Mouse (Mus musculus) midbrain, embryonic 16.5 days (tissue): Measurements from ENCODE around the gene Gcc2. TPM values are rescaled to one million over a fixed set of nuclear protein-coding genes. Genes with fewer than 3 reads are reported as not detected.
A peak's percentile ranks its signal among the peaks of the same experiment; 100 is the strongest.

Experiments used
- ATAC-seq: fragments of 200-750 bp; cut with Nextera tagmentation; 2 replicates; pipeline ENCODE4 v1.8.0; 2017; ENCODE audit warnings: moderate TSS enrichment
- H3K27ac ChIP-seq: fragments of 300-500 bp; sonication (generic); 2 replicates; pipeline ENCODE4 v1.5.1; 2014; ENCODE audit warnings: mild to moderate bottlenecking, low read length, mixed read lengths
- H3K27me3 ChIP-seq: fragments of 300-500 bp; sonication (generic); 2 replicates; pipeline ENCODE4 v1.6.1; 2014; ENCODE audit warnings: low read depth, low read length, mixed read lengths; ENCODE audit not compliant: control insufficient read depth, insufficient read depth
- H3K36me3 ChIP-seq: fragments of 300-500 bp; sonication (generic); 2 replicates; pipeline ENCODE4 v1.6.1; 2014; ENCODE audit warnings: mild to moderate bottlenecking, low read length, moderate library complexity, mixed read lengths; ENCODE audit not compliant: control insufficient read depth, insufficient read depth
- H3K4me1 ChIP-seq: fragments of 300-500 bp; sonication (generic); 2 replicates; pipeline ENCODE4 v1.6.1; 2014; ENCODE audit warnings: mild to moderate bottlenecking, low read length, mixed read lengths; ENCODE audit not compliant: control insufficient read depth, insufficient read depth
- H3K4me2 ChIP-seq: fragments of 300-500 bp; sonication (generic); 2 replicates; pipeline ENCODE4 v1.6.1; 2014; ENCODE audit warnings: mild to moderate bottlenecking, low read length, mixed read lengths
- H3K4me3 ChIP-seq: fragments of 300-500 bp; sonication (generic); 2 replicates; pipeline ENCODE4 v1.5.1; 2014; ENCODE audit warnings: low read depth, mild to moderate bottlenecking, low read length, moderate library complexity, mixed read lengths
- H3K9ac ChIP-seq: fragments of 300-500 bp; sonication (generic); 2 replicates; pipeline ENCODE4 v1.6.1; 2014; ENCODE audit warnings: low read depth, low read length, mixed read lengths
- H3K9me3 ChIP-seq: fragments of 300-500 bp; sonication (generic); replicated peaks from 2 replicates; pipeline ENCODE4 v1.6.1; 2014; ENCODE audit warnings: mild to moderate bottlenecking, low read length, mixed read lengths; ENCODE audit not compliant: control insufficient read depth, poor library complexity, severe bottlenecking
- WGBS: fragments of 180-500 bp; shearing (Covaris S2); extraction: QIAGEN DNeasy Blood & Tissue Kit; methylation state at CpG from one replicate; pipeline ENCODE4 v1.1.7; 2014; 5-methylcytosine and 5-hydroxymethylcytosine counted together
- polyA plus RNA-seq: library from polyadenylated mRNA; unstranded; fragments of >200 nt; fragmentation: Nextera tagmentation; extraction: Ambion mirVana; gene quantifications from 2 replicates; pipeline ENCODE4 v1.2.1, GENCODE M21; 2015

Gene Gcc2
- polyA plus RNA-seq, 1 experiment from 2014 or later: 79.5 TPM

DNA sequence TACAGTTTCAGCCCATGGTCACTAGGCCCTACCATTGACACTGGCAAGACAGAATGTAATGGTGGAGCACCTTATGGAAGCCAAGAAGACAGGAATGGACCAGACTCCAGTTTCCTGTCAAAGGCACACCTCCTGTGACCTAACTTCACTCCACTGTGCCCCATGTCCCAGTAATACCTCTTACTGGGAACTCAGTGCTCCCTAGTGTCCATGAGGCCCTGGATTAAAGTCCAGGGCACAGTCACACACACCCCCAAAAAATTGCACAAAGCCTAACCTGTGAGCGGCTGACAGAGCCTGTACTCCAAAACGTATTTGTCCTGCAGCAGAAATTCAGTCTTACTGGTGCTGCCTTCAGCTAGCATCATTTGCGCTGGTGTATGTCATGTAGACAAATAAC lies 40.3 kb downstream of the Gcc2 start:
- Histone ChIP-seq H3K4me1 (no peaks in the 10 kb centered on the region), H3K27me3 (no peaks in the 10 kb centered on the region), H3K27ac (no peak overlapping the region), H3K9me3 (no peaks in the 10 kb centered on the region), H3K36me3 (peaks cover 70% of the 10 kb centered on the region), H3K4me3 (no peak overlapping the region), H3K9ac (no peak overlapping the region), H3K4me2 (no peak overlapping the region)
- no peak for ATAC-seq
- 96% methylated on average over 3 of the region's 3 CpGs for WGBS

DNA sequence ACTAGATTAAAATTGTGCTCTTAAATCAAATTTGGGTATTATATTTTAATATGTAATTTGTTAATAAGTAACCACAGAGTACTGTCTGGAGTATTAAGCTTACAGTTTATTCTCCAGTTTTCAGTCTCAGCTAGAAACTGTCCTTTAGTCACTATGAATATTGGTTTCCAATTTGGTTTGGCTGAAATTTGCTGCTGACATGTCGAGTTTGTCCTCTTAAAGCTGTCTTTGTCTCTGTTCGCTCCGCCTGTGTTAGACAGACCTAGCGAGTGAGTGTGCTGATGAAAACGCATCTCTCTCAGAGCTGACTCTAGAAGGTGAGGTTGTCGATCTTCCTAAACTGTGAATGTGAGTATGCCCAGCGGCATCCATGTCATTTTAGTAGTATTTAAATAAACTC lies 49.7 kb downstream of the Gcc2 start:
- Histone ChIP-seq H3K4me3 (no peak overlapping the region), H3K4me2 (no peak overlapping the region), H3K9ac (no peak overlapping the region), H3K36me3 (peaks cover 32% of the 10 kb centered on the region), H3K27me3 (no peaks in the 10 kb centered on the region), H3K9me3 (no peaks in the 10 kb centered on the region), H3K4me1 (no peaks in the 10 kb centered on the region), H3K27ac (no peak overlapping the region)
- WGBS: 89% methylated on average over 7 of the region's 7 CpGs
- ATAC-seq: no peak

DNA sequence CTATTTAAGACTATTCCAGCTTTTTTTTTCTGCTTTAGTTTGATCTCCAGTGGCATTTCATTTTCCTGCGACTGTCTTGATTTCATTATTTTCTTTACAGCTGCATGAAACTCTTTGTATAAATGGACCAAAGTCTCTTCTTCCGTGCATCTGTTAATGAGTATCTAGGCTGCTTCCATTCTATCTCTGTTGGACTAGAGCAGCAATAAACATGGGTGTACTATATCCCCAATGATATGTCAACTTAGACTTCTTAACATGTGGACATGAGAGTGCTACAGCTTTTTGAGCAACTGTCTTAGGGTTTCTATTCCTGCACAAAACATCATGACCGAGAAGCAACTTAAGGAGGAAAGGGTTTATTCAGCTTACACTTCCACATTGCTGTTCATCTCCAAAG lies 51.6 kb downstream of the Gcc2 start:
- ATAC-seq: no peak

GRCm38 (mm10) chr10:58310791-58311190 lies 55.5 kb downstream of the Gcc2 start:
- H3K27me3 ChIP-seq: no peaks in the 10 kb centered on the region
- H3K9ac ChIP-seq: no peak overlapping the region
- H3K9me3 ChIP-seq: peaks cover 3% of the 10 kb centered on the region; the same call in 1 of the 2 replicates
- 78% methylated on average over 1 of the region's 1 CpGs for WGBS
- H3K4me1 ChIP-seq: no peaks in the 10 kb centered on the region
- no peak for ATAC-seq
- no peak overlapping the region for H3K4me2 ChIP-seq
- H3K4me3 ChIP-seq: no peak overlapping the region
- no peak overlapping the region for H3K27ac ChIP-seq
- H3K36me3 ChIP-seq: peaks cover 33% of the 10 kb centered on the region

More for the DNA sequence above, 51.6 kb downstream of the Gcc2 start:
- H3K9ac ChIP-seq: no peak overlapping the region
- H3K36me3 ChIP-seq: peaks cover 35% of the 10 kb centered on the region
- no peak overlapping the region for H3K4me3 ChIP-seq
- no peaks in the 10 kb centered on the region for H3K27me3 ChIP-seq
- no peaks in the 10 kb centered on the region for H3K4me1 ChIP-seq
- H3K4me2 ChIP-seq: no peak overlapping the region
- no peak overlapping the region for H3K27ac ChIP-seq
- H3K9me3 ChIP-seq: no peaks in the 10 kb centered on the region
- WGBS: 91% methylated on average over 3 of the region's 3 CpGs

GRCm38 (mm10) chr10:58312887-58313286 lies 57.6 kb downstream of the Gcc2 start:
- Histone ChIP-seq H3K27ac (no peak overlapping the region), H3K9me3 (peaks cover 3% of the 10 kb centered on the region; the same call in 1 of the 2 replicates), H3K36me3 (peaks cover 27% of the 10 kb centered on the region), H3K9ac (no peak overlapping the region), H3K4me1 (no peaks in the 10 kb centered on the region), H3K27me3 (no peaks in the 10 kb centered on the region), H3K4me2 (no peak overlapping the region), H3K4me3 (no peak overlapping the region)
- 97% methylated on average over 5 of the region's 5 CpGs for WGBS
- ATAC-seq: no peak

DNA sequence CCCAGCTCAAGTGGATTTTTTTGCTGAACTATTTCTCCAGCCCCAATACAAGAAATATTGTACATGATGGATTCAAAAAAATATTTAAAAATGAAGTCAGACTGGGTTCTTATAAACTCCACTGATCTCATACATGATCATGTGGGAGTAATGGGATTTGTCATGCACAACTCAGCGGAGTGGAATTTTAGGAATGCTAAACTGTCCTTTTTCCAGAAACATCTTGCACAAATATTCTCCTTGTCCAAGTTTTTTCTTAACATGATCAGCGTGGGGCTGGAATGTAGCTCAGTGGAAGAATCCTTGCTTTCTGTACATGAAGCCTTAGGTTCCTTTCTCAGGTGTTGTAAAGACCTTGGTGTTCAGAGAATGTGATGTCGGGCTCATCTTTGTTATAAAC lies 65.6 kb downstream of the Gcc2 start:
- H3K4me1 ChIP-seq: peaks cover 14% of the 10 kb centered on the region
- no peak overlapping the region for H3K9ac ChIP-seq
- no peaks in the 10 kb centered on the region for H3K36me3 ChIP-seq
- H3K9me3 ChIP-seq: no peaks in the 10 kb centered on the region; the same call in 1 of the 2 replicates
- H3K27me3 ChIP-seq: no peaks in the 10 kb centered on the region
- ATAC-seq: no peak
- no peak overlapping the region for H3K4me2 ChIP-seq
- H3K4me3 ChIP-seq: no peak overlapping the region
- 92% methylated on average over 3 of the region's 3 CpGs for WGBS
- H3K27ac ChIP-seq: no peak overlapping the region

DNA sequence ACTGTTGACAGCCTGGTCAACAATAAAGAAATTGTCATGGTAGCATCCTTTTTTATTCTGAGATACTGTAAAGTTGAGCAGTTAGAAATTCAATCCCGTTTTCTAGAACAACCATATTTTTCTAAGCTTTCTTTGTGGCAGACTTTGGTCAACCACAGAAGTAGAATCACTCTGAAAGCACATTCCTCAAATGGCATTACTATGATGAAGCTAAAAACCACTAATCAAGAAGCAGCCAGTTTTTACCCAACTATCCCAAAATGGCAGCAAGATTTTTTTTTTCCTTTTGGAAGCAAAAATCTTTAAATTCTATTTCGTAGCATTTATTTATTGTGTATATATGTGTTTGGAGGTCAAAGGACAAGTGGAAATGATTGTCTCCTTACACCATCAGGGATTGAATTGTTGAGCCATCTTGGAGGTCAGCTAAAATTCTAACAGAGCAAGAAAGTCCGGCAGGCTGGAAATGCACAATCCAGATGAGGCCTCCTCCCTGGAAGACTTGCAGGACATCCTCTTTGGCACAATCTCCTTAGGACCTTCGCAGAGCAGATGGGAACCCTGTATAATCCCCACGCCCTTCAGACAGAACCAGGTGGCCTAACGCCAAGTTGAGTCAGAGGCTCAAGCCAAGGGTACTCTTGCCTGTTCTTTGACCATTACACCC lies 67.2 kb downstream of the Gcc2 start:
- peak overlapping the region; percentile 92 for H3K4me3 ChIP-seq
- peak overlapping the region; percentile 82 for H3K27ac ChIP-seq
- no peaks in the 10 kb centered on the region; the same call in 1 of the 2 replicates for H3K9me3 ChIP-seq
- H3K9ac ChIP-seq: 0 out of 2 replicates have a peak overlapping the region, but pooled peaks have one; percentile 91
- peak overlapping the region; percentile 67 for H3K4me2 ChIP-seq
- no peak for ATAC-seq
- H3K36me3 ChIP-seq: no peaks in the 10 kb centered on the region
- no peaks in the 10 kb centered on the region for H3K27me3 ChIP-seq
- H3K4me1 ChIP-seq: peaks cover 22% of the 10 kb centered on the region
- 32% methylated on average over 6 of the region's 6 CpGs for WGBS

DNA sequence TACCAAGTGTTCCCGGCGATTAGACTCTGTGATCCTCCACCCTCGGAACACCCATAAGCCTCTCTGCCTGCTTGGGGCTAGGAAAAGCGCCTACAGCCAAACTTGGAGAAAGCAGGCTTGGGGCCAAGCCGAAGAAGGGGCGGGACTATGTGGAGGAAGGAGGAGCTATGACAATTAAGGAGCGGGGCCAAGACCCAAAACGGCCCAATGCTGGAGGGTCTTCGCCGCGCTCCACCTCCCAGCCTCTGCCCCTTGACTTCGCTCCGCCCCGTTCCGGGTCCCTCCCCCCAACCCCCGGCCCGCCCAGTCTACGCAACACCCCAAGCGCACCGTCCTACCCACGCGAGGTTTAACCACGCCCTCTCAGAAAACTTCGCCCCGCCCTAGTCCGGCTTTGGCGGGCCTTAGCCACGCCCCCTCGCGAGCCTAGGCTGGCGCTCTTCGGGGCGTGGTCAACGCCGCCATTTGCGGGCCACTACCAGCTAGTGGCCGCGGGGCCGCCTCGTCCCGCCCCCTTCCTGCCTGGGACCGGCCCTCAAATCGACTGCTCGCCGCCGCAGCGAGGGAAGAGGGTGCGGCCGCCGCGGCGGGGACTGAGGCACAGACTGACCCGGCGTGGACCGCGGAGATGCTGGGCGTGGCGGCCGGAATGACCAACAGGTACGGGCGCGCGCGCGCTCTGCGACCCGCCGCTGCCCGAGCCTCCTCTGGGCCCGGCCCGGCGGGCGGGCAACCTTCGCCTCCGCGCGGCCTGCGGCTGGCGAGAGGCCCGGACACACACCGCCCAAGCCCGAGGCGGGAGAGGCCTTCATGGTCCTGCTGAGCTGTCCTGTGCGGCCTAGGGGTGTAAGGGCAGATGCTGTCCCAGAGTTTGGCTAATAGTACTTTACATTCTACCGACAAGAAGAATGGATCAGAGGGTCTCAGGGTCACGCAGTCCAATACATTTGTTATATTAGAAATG lies 68.0 kb downstream of the Gcc2 start, which contains the start of gene Lims1:
Gene Lims1 (plus strand): TSS at position 439 of the 964 bp plus-strand sequence.
- Histone ChIP-seq H3K27me3 (no peaks in the 10 kb centered on the region), H3K9me3 (no peaks in the 10 kb centered on the region; the same call in 1 of the 2 replicates), H3K27ac (peak within 1 kb of the TSS; percentile 82), H3K36me3 (no peaks in the 10 kb centered on the region), H3K4me3 (peak within 1 kb of the TSS; percentile 92), H3K9ac (peak within 1 kb of the TSS; percentile 91), H3K4me2 (peak within 1 kb of the TSS; percentile 67), H3K4me1 (peaks cover 22% of the 10 kb centered on the region)
- WGBS: under 1% methylated on average over 85 of the region's 86 CpGs
- ATAC-seq: peak; percentile 98
